Mouse (Mus musculus): ENCODE results near the gene Tmem40. TPM values are rescaled to one million over a fixed set of nuclear protein-coding genes. Genes with fewer than 3 reads are reported as not detected.

Tmem40 gene
- total and polyA plus RNA-seq, 2 experiments = not detected

GRCm38 (mm10) chr6:115791016-115791415, 28.8 kb upstream of the Tmem40 start:
- WGBS = 97% methylated on average over 10 of the region's 10 CpGs
- Histone ChIP-seq H3K4me3 (ENCODE audit: insufficient read depth, low read depth, low read length) (no peak overlapping the region), H3K4me1 (ENCODE audit: control insufficient read depth, insufficient read depth, low read length) (no peaks in the 10 kb centered on the region), H3K79me2 (ENCODE audit: control insufficient read depth, insufficient read depth, low read length) (no peaks in the 10 kb centered on the region), H3K9ac (ENCODE audit: low read depth, low read length) (no peak overlapping the region), H3K27me3 (ENCODE audit: control insufficient read depth, insufficient read depth, low read length) (no peaks in the 10 kb centered on the region), H3K36me3 (ENCODE audit: control insufficient read depth, insufficient read depth, low read length) (no peaks in the 10 kb centered on the region), H3K27ac (replicated peaks; ENCODE audit: insufficient read depth, low read depth, low read length) (no peak overlapping the region)
- no peak for TF ChIP-seq POLR2A (IDR thresholded peaks at IDR 0.05; ENCODE audit: extremely low read depth, insufficient read depth, low read length)
- no peak for TF ChIP-seq CTCF (IDR thresholded peaks at IDR 0.05; ENCODE audit: low read depth, low read length)
- DNase-seq (ENCODE audit: extremely low read depth, low read depth, low spot score) = no peak

DNA sequence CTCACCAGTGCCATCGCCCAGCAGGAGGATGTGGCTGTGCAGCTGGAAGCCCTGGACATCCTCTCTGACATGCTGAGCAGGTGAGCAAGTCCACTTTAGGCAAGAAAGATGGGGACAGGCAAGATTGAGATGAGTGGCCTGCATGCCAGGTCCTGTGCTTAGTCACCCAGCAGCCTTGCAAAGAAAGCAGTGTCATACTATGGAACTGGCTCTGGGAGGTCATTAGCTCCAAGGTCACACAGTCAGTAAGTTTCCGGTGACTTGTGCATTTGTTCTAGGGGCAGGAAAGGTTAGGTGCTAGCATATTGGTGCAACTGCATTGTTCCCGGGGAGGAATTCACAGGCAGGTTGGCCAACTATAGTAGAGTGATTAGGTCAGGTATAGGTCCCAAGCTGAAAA, 20.6 kb upstream of the Tmem40 start:
- TF ChIP-seq POLR2A (IDR thresholded peaks at IDR 0.05; ENCODE audit: extremely low read depth, insufficient read depth, low read length) (no peak), CTCF (IDR thresholded peaks at IDR 0.05; ENCODE audit: low read depth, low read length) (no peak)
- H3K36me3 ChIP-seq (ENCODE audit: control insufficient read depth, insufficient read depth, low read length) = no peaks in the 10 kb centered on the region
- H3K4me1 ChIP-seq (ENCODE audit: control insufficient read depth, insufficient read depth, low read length) = no peaks in the 10 kb centered on the region
- H3K27me3 ChIP-seq (ENCODE audit: control insufficient read depth, insufficient read depth, low read length) = no peaks in the 10 kb centered on the region
- H3K9ac ChIP-seq (ENCODE audit: low read depth, low read length) = no peak overlapping the region
- no peaks in the 10 kb centered on the region for H3K79me2 ChIP-seq (ENCODE audit: control insufficient read depth, insufficient read depth, low read length)
- DNase-seq (ENCODE audit: extremely low read depth, low read depth, low spot score) = no peak
- no peak overlapping the region for H3K4me3 ChIP-seq (ENCODE audit: insufficient read depth, low read depth, low read length)
- H3K27ac ChIP-seq (replicated peaks; ENCODE audit: insufficient read depth, low read depth, low read length) = no peak overlapping the region
- WGBS = 64% methylated on average over 3 of the region's 3 CpGs

GRCm38 (mm10) chr6:115776363-115776762, 14.2 kb upstream of the Tmem40 start:
- H3K27ac ChIP-seq (replicated peaks; ENCODE audit: insufficient read depth, low read depth, low read length) = no peak overlapping the region
- no peak for DNase-seq (ENCODE audit: extremely low read depth, low read depth, low spot score)
- 28% methylated on average over 9 of the region's 9 CpGs for WGBS
- H3K4me3 ChIP-seq (ENCODE audit: insufficient read depth, low read depth, low read length) = no peak overlapping the region
- no peak for TF ChIP-seq CTCF (IDR thresholded peaks at IDR 0.05; ENCODE audit: low read depth, low read length)
- no peak for TF ChIP-seq POLR2A (IDR thresholded peaks at IDR 0.05; ENCODE audit: extremely low read depth, insufficient read depth, low read length)
- H3K4me1 ChIP-seq (ENCODE audit: control insufficient read depth, insufficient read depth, low read length) = peaks cover 3% of the 10 kb centered on the region
- no peaks in the 10 kb centered on the region for H3K27me3 ChIP-seq (ENCODE audit: control insufficient read depth, insufficient read depth, low read length)
- H3K9ac ChIP-seq (ENCODE audit: low read depth, low read length) = no peak overlapping the region
- H3K36me3 ChIP-seq (ENCODE audit: control insufficient read depth, insufficient read depth, low read length) = no peaks in the 10 kb centered on the region
- no peaks in the 10 kb centered on the region for H3K79me2 ChIP-seq (ENCODE audit: control insufficient read depth, insufficient read depth, low read length)

GRCm38 (mm10) chr6:115775838-115776237, 13.6 kb upstream of the Tmem40 start:
- H3K4me1 ChIP-seq (ENCODE audit: control insufficient read depth, insufficient read depth, low read length) = peaks cover 3% of the 10 kb centered on the region
- no peak for DNase-seq (ENCODE audit: extremely low read depth, low read depth, low spot score)
- TF ChIP-seq POLR2A (IDR thresholded peaks at IDR 0.05; ENCODE audit: extremely low read depth, insufficient read depth, low read length) = no peak
- TF ChIP-seq CTCF (IDR thresholded peaks at IDR 0.05; ENCODE audit: low read depth, low read length) = no peak
- no peaks in the 10 kb centered on the region for H3K36me3 ChIP-seq (ENCODE audit: control insufficient read depth, insufficient read depth, low read length)
- H3K9ac ChIP-seq (ENCODE audit: low read depth, low read length) = no peak overlapping the region
- no peak overlapping the region for H3K4me3 ChIP-seq (ENCODE audit: insufficient read depth, low read depth, low read length)
- H3K79me2 ChIP-seq (ENCODE audit: control insufficient read depth, insufficient read depth, low read length) = no peaks in the 10 kb centered on the region
- H3K27ac ChIP-seq (replicated peaks; ENCODE audit: insufficient read depth, low read depth, low read length) = no peak overlapping the region
- 74% methylated on average over 3 of the region's 3 CpGs for WGBS
- no peaks in the 10 kb centered on the region for H3K27me3 ChIP-seq (ENCODE audit: control insufficient read depth, insufficient read depth, low read length)

DNA sequence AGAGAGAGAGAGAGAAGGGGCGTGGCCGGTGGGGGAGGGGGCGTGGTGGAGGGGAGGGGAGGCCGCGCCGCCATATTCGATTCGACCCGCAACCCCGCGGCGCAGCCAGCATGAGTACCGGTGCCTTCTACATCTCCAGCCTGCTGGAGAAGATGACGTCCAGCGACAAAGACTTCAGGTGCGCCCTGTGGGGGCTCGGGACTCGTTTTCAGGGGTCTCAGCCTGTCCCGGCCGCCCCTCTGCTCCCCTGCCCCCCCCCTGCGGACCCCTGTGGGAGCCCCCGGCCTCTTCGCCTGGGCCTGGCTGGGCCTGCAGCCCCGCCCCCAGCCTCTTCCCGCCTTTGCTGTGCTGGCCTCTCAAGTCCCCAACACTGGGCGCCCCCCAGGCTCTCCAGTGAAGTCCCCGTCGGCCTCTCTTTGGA, 12.3 kb upstream of the Tmem40 start, which contains the start of gene Cand2:
Gene Cand2 (plus strand): TSS at position 38 of the 421 bp plus-strand sequence.
- Histone ChIP-seq H3K79me2 (ENCODE audit: control insufficient read depth, insufficient read depth, low read length) (no peaks in the 10 kb centered on the region), H3K9ac (ENCODE audit: low read depth, low read length) (peak within 1 kb of the TSS; percentile 45), H3K36me3 (ENCODE audit: control insufficient read depth, insufficient read depth, low read length) (no peaks in the 10 kb centered on the region), H3K4me1 (ENCODE audit: control insufficient read depth, insufficient read depth, low read length) (peaks cover 3% of the 10 kb centered on the region), H3K27ac (replicated peaks; ENCODE audit: insufficient read depth, low read depth, low read length) (no peak within 1 kb of the TSS), H3K27me3 (ENCODE audit: control insufficient read depth, insufficient read depth, low read length) (no peaks in the 10 kb centered on the region), H3K4me3 (ENCODE audit: insufficient read depth, low read depth, low read length) (peak within 1 kb of the TSS; percentile 77)
- WGBS = 5% methylated on average over 24 of the region's 28 CpGs
- DNase-seq (ENCODE audit: extremely low read depth, low read depth, low spot score) = no peak
- TF ChIP-seq CTCF (IDR thresholded peaks at IDR 0.05; ENCODE audit: low read depth, low read length) = no peak
- no peak for TF ChIP-seq POLR2A (IDR thresholded peaks at IDR 0.05; ENCODE audit: extremely low read depth, insufficient read depth, low read length)

GRCm38 (mm10) chr6:115773966-115774413, 11.8 kb upstream of the Tmem40 start:
- Histone ChIP-seq H3K27me3 (ENCODE audit: control insufficient read depth, insufficient read depth, low read length) (no peaks in the 10 kb centered on the region), H3K4me1 (ENCODE audit: control insufficient read depth, insufficient read depth, low read length) (peaks cover 3% of the 10 kb centered on the region), H3K79me2 (ENCODE audit: control insufficient read depth, insufficient read depth, low read length) (no peaks in the 10 kb centered on the region), H3K9ac (ENCODE audit: low read depth, low read length) (peak overlapping the region; percentile 45; the same call in 1 of the 2 replicates), H3K4me3 (ENCODE audit: insufficient read depth, low read depth, low read length) (peak overlapping the region; percentile 63), H3K27ac (replicated peaks; ENCODE audit: insufficient read depth, low read depth, low read length) (no peak overlapping the region), H3K36me3 (ENCODE audit: control insufficient read depth, insufficient read depth, low read length) (no peaks in the 10 kb centered on the region)
- 9% methylated on average over 12 of the region's 14 CpGs for WGBS
- no peak for DNase-seq (ENCODE audit: extremely low read depth, low read depth, low spot score)
- TF ChIP-seq POLR2A (IDR thresholded peaks at IDR 0.05; ENCODE audit: extremely low read depth, insufficient read depth, low read length) = no peak
- no peak for TF ChIP-seq CTCF (IDR thresholded peaks at IDR 0.05; ENCODE audit: low read depth, low read length)
